Mouse (Mus musculus): ENCODE measurements around the gene Chd4.

- TF ChIP-seq POLR2A (IDR thresholded peaks at IDR 0.05; ENCODE audit: extremely low read depth, insufficient read depth, low read length), result no peak
- TF ChIP-seq CTCF (IDR thresholded peaks at IDR 0.05; ENCODE audit: low read depth, low read length), result no peak
These were observed 56.6 kb downstream of the Chd4 start for GRCm38 (mm10) chr6:125152212-125153017.
